In the genomic region with DNA sequence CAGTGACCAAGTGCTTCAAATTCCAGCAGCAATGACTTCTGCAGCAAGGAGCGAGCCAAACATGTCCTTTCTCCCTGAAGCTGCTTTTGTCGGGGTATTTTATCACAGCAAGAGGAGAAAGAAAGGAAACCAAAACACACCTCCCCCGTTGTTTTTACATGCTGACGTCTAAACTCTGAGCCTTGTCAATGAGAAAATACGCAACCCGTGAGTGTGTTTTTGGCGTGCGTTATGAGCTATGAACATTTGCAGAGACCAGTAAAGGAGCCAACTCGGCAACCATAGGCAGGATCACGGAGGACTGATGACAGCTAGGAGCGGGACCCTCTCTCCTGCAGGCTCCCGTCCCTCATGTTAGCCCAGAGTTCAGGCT, we compare ENCODE assay signal across 8 mouse cellular contexts. TPM values are rescaled to one million over a fixed set of nuclear protein-coding genes. Genes with fewer than 3 reads are reported as not detected.
DNase-seq lines count a peak whose midpoint lies in the region; ATAC-seq and TF ChIP-seq lines count a peak whose summit lies in the region.

No protein-coding gene starts in this region.

- H3K27ac ChIP-seq in heart, postnatal 0 days (ENCODE audit: low read depth), result 0 out of 2 replicates have a peak overlapping the region, but pooled peaks have one; percentile 12
- peak overlapping the region; percentile 66; the same call in 1 of the 2 replicates for H3K27ac ChIP-seq in hindbrain, embryonic 12.5 days
- H3K27ac ChIP-seq in midbrain, embryonic 14.5 days (replicated peaks; ENCODE audit: low read depth, low read length), result no peak overlapping the region

- peak overlapping the region; percentile 62 for H3K4me3 ChIP-seq in heart, postnatal 0 days (ENCODE audit: low read depth, low read length)
- peak overlapping the region; percentile 56 for H3K4me3 ChIP-seq in hindbrain, embryonic 12.5 days
- H3K4me3 ChIP-seq in midbrain, embryonic 14.5 days (replicated peaks; ENCODE audit: low read depth, low read length), result peak overlapping the region; percentile 73

- WGBS in heart, postnatal 0 days, result 1% methylated on average over 12 of the region's 12 CpGs
- 7% methylated on average over 12 of the region's 12 CpGs for WGBS in hindbrain, embryonic 12.5 days
- 10% methylated on average over 12 of the region's 12 CpGs for WGBS in midbrain, embryonic 14.5 days

- no peak for ATAC-seq in heart, postnatal 0 days (ENCODE audit: insufficient read depth, low read depth)
- no peak for ATAC-seq in hindbrain, embryonic 12.5 days (ENCODE audit: low FRiP score)
- ATAC-seq in midbrain, embryonic 14.5 days (ENCODE audit: low FRiP score, low TSS enrichment), result no peak

- H3K9ac ChIP-seq in heart, postnatal 0 days (replicated peaks; ENCODE audit: low read depth, low read length), result peak overlapping the region; percentile 39
- H3K9ac ChIP-seq in hindbrain, embryonic 12.5 days, result peak overlapping the region; percentile 55
- peak overlapping the region; percentile 60 for H3K9ac ChIP-seq in midbrain, embryonic 14.5 days (replicated peaks; ENCODE audit: low read length)

- peak overlapping the region; percentile 88 for H3K4me2 ChIP-seq in heart, postnatal 0 days (ENCODE audit: low read depth, low read length)
- H3K4me2 ChIP-seq in hindbrain, embryonic 12.5 days (replicated peaks), result peak overlapping the region; percentile 69
- peak overlapping the region; percentile 77 for H3K4me2 ChIP-seq in midbrain, embryonic 14.5 days (ENCODE audit: low read length)

- no peaks in the 10 kb centered on the region for H3K9me3 ChIP-seq in heart, postnatal 0 days (replicated peaks; ENCODE audit: control insufficient read depth, low read length)
- no peaks in the 10 kb centered on the region for H3K9me3 ChIP-seq in hindbrain, embryonic 12.5 days (replicated peaks)
- no peaks in the 10 kb centered on the region for H3K9me3 ChIP-seq in midbrain, embryonic 14.5 days (ENCODE audit: control insufficient read depth, low read length)

- intact Hi-C loops in heart, postnatal 36 days (cut with DNase I), result no loop called here

- peaks cover 6% of the 10 kb centered on the region; the same call in 1 of the 2 replicates for H3K4me1 ChIP-seq in heart, postnatal 0 days (ENCODE audit: control insufficient read depth, insufficient read depth)
- H3K4me1 ChIP-seq in hindbrain, embryonic 12.5 days, result peaks cover 6% of the 10 kb centered on the region
- peaks cover 5% of the 10 kb centered on the region; the same call in 1 of the 2 replicates for H3K4me1 ChIP-seq in midbrain, embryonic 14.5 days (ENCODE audit: control insufficient read depth, insufficient read depth, low read length)

- no peaks in the 10 kb centered on the region for H3K27me3 ChIP-seq in heart, postnatal 0 days (ENCODE audit: control insufficient read depth, insufficient read depth, low read length)
- H3K27me3 ChIP-seq in hindbrain, embryonic 12.5 days, result no peaks in the 10 kb centered on the region
- no peaks in the 10 kb centered on the region for H3K27me3 ChIP-seq in midbrain, embryonic 14.5 days (ENCODE audit: control insufficient read depth, insufficient read depth, low read length)

- no peak for DNase-seq in heart, postnatal 0 days (ENCODE audit: low spot score)
- no peak for DNase-seq in heart, postnatal 36 days
- peak; percentile 33 for DNase-seq in MN1 (ENCODE audit: low spot score)
- no peak for DNase-seq in midbrain, embryonic 14.5 days
- no peak for DNase-seq in urinary bladder, postnatal 36 days (ENCODE audit: low spot score in 2 of 2)
- no peak for DNase-seq in layer of hippocampus, postnatal 36 days
- DNase-seq in kidney, postnatal 10 days, result no peak

- no peak for TF ChIP-seq CTCF in heart, postnatal 0 days (IDR thresholded peaks at IDR 0.05; ENCODE audit: low read depth)

- peaks cover 3% of the 10 kb centered on the region; the same call in 1 of the 2 replicates for H3K36me3 ChIP-seq in heart, postnatal 0 days (replicated peaks; ENCODE audit: control insufficient read depth, insufficient read depth, low read length)
- H3K36me3 ChIP-seq in hindbrain, embryonic 12.5 days, result no peaks in the 10 kb centered on the region
- no peaks in the 10 kb centered on the region for H3K36me3 ChIP-seq in midbrain, embryonic 14.5 days (ENCODE audit: control insufficient read depth, insufficient read depth, low read length)

- TF ChIP-seq EP300 in heart, postnatal 0 days (IDR thresholded peaks at IDR 0.05; ENCODE audit: low read depth), result no peak

RNA-seq across cellular contexts. Expression of a gene that starts 0.8 kb away (rescaled TPM):
- 16.7 and 25.7 TPM in 2 replicates for total RNA-seq in heart, postnatal 0 days (2014; rRNA removed; ENCODE audit: low replicate concordance)
- polyA plus RNA-seq in heart, postnatal 0 days (2015; fragmentation: Nextera tagmentation; extraction: Ambion mirVana), result 22.5 and 25.6 TPM in 2 replicates
- total RNA-seq in heart, postnatal 36 days (2021), result under 1 TPM; 0.42 to 0.51 TPM
- polyA plus RNA-seq in hindbrain, embryonic 12.5 days (2016; fragmentation: Nextera tagmentation; extraction: Ambion mirVana), result 51.1 and 51.4 TPM in 2 replicates
- 13.9 and 23.2 TPM in 2 replicates for polyA plus RNA-seq in midbrain, embryonic 14.5 days (2014; fragmentation: Nextera tagmentation; extraction: Ambion mirVana)
- total RNA-seq in layer of hippocampus, postnatal 36 days (2021), result 1 to 10 TPM; 2.7 to 4.0 TPM

RNA-seq across cellular contexts. Expression of a gene that starts 8.5 kb away (rescaled TPM):
- not detected in 2 replicates for total RNA-seq in heart, postnatal 0 days (2014; rRNA removed; ENCODE audit: low replicate concordance)
- not detected in 2 replicates for polyA plus RNA-seq in heart, postnatal 0 days (2015; fragmentation: Nextera tagmentation; extraction: Ambion mirVana)
- not detected for total RNA-seq in heart, postnatal 36 days (2021)
- 1.3 and 1.6 TPM in 2 replicates for polyA plus RNA-seq in hindbrain, embryonic 12.5 days (2016; fragmentation: Nextera tagmentation; extraction: Ambion mirVana)
- 12.2 and 47.6 TPM in 2 replicates for polyA plus RNA-seq in midbrain, embryonic 14.5 days (2014; fragmentation: Nextera tagmentation; extraction: Ambion mirVana)
- total RNA-seq in layer of hippocampus, postnatal 36 days (2021), result 100 to 1,000 TPM in 1 of 2 experiments, 10 to 100 TPM in 1; 98.3 to 115 TPM

RNA-seq across cellular contexts. Expression of a gene that starts 19.6 kb away (rescaled TPM):
- 1.5 TPM in 1 of 2 replicates, not detected in the other for total RNA-seq in heart, postnatal 0 days (2014; rRNA removed; ENCODE audit: low replicate concordance)
- polyA plus RNA-seq in heart, postnatal 0 days (2015; fragmentation: Nextera tagmentation; extraction: Ambion mirVana), result not detected in 2 replicates
- under 1 TPM; 0.28 to 0.30 TPM for total RNA-seq in heart, postnatal 36 days (2021)
- 0.18 and 0.34 TPM in 2 replicates for polyA plus RNA-seq in hindbrain, embryonic 12.5 days (2016; fragmentation: Nextera tagmentation; extraction: Ambion mirVana)
- 0.19 TPM in 1 of 2 replicates, not detected in the other for polyA plus RNA-seq in midbrain, embryonic 14.5 days (2014; fragmentation: Nextera tagmentation; extraction: Ambion mirVana)
- total RNA-seq in layer of hippocampus, postnatal 36 days (2021), result under 1 TPM; 0.30 to 0.62 TPM

RNA-seq across cellular contexts. Expression of a gene that starts 31.0 kb away (rescaled TPM):
- total RNA-seq in heart, postnatal 0 days (2014; rRNA removed; ENCODE audit: low replicate concordance), result 1.4 and 4.4 TPM in 2 replicates
- polyA plus RNA-seq in heart, postnatal 0 days (2015; fragmentation: Nextera tagmentation; extraction: Ambion mirVana), result 1.4 and 1.5 TPM in 2 replicates
- total RNA-seq in heart, postnatal 36 days (2021), result under 1 TPM; 0.35 to 0.36 TPM
- polyA plus RNA-seq in hindbrain, embryonic 12.5 days (2016; fragmentation: Nextera tagmentation; extraction: Ambion mirVana), result 234 and 254 TPM in 2 replicates
- polyA plus RNA-seq in midbrain, embryonic 14.5 days (2014; fragmentation: Nextera tagmentation; extraction: Ambion mirVana), result 361 and 403 TPM in 2 replicates
- total RNA-seq in layer of hippocampus, postnatal 36 days (2021), result 100 to 1,000 TPM; 608 to 622 TPM

RNA-seq across cellular contexts. Expression of a gene that starts 31.1 kb away (rescaled TPM):
- total RNA-seq in heart, postnatal 0 days (2014; rRNA removed; ENCODE audit: low replicate concordance), result 0.19 and 7.5 TPM in 2 replicates
- polyA plus RNA-seq in heart, postnatal 0 days (2015; fragmentation: Nextera tagmentation; extraction: Ambion mirVana), result 0.07 and 0.23 TPM in 2 replicates
- total RNA-seq in heart, postnatal 36 days (2021), result under 1 TPM; 0.14 to 0.19 TPM
- 1.6 and 1.7 TPM in 2 replicates for polyA plus RNA-seq in hindbrain, embryonic 12.5 days (2016; fragmentation: Nextera tagmentation; extraction: Ambion mirVana)
- 0.70 and 1.5 TPM in 2 replicates for polyA plus RNA-seq in midbrain, embryonic 14.5 days (2014; fragmentation: Nextera tagmentation; extraction: Ambion mirVana)
- total RNA-seq in layer of hippocampus, postnatal 36 days (2021), result under 1 TPM; 0.72 to 0.76 TPM

Comparison
In these comparisons a context has a peak if more than half of its experiments do, and no peak if none do; other contexts are left out.
1. RNA of a gene that starts 8.5 kb away (total RNA-seq): 98.3 to 115 TPM in layer of hippocampus, postnatal 36 days; not detected in heart, postnatal 36 days and not detected in heart, postnatal 0 days; every median in the first group is over 10 times any median in the second.
2. Peak in every context shown above with its lines, with median percentiles within 50 percentile points of each other: H3K4me2 ChIP-seq, H3K4me3 ChIP-seq and H3K9ac ChIP-seq.